Mouse (Mus musculus) adrenal gland, adult 8-10 months (tissue): Measurements from ENCODE around the gene Csnka2ip. TPM values are rescaled to one million over a fixed set of nuclear protein-coding genes. Genes with fewer than 3 reads are reported as not detected.

Source experiments
- DNase-seq: peaks from one replicate; pipeline ENCODE4 v3.0.0; 2022
- total RNA-seq, 4 experiments: library from RNA; stranded (reverse); gene quantifications; 2 replicates each; pipeline ENCODE4 v1.2.4; 2022

The Csnka2ip gene
- total RNA-seq, result not detected

DNA sequence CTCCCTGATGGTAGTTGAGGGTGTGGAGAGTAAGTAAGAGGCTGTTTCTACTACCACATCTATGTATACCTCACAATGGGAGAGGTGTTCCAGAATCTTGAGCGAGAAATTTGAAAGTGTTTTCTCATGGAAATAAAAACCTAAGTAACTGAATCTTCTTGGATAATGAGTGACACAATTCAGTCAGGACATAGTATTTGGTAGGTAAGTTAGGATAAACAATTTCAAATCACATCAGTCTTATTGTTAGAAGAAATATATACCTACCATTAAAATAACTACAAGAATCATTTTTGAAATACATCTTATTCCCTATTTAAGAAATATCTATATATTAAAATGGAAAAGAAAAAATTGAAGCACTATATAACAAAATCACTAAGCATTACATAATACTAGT, at the start of gene Csnka2ip:
TSS of gene Csnka2ip (minus strand) at position 101 of the 400 bp plus-strand sequence.
- DNase-seq, result no peak

GRCm38 (mm10) chr16:64649594-64650290, 47.5 kb upstream of the Csnka2ip start:
- no peak for DNase-seq

DNA sequence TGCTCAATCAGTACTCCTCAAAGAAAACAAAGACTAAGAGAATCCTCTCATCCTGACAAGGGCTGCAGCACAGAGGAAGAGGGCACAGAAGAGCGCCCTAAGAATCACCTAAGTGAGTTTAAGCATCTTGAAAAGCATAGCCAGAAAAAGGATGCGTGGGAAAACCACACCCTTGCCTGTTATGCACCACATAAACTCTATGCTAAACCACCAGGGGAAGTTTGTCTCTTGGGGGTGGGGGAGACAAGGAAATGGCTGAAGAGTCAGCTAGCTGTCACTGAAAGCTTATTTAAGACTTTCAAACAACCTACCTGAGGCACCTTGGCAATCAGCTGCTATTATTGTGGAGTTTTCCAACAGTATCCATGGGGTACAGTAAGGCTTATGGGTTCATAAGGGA, 45.6 kb upstream of the Csnka2ip start:
- no peak for DNase-seq

DNA sequence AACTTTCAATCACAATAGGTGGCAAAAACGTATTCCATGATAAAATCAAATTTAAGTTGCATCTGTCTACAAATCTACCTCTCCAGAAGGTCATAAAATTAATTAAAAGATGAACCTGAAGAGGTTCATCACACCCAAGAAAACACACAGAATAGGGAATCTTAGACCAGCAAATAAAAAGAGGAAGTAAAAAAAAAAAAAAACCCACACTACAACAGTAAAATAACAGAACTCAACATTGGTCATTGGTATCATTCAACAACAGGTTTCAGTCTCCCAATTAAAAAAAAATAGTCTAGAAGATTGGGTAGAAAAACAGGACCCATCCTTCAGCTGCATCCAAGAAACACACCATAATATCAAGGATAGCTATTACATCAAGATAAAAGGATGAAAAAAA, 32.9 kb upstream of the Csnka2ip start:
- no peak for DNase-seq

DNA sequence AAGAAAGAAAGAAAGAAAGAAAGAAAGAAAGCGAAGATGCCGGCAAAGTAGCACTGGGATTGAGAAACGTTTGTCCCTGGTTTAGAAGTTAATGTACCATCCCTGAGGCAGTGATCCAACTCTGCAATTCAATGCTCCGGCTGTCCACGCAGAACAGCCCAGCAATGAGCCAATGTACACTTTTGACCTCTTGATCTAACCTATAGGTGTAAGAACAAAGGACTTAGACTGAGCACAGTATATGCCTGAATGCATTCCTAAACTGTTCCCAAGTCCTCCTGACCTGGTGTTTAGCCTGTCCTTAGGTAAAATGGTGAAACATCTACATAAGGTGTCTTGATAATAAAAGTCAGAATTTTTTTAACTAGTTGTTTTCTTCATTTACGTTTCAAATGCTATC, 17.9 kb upstream of the Csnka2ip start:
- no peak for DNase-seq

- no peak for DNase-seq
Measured at GRCm38 (mm10) chr16:64614648-64615047, 12.4 kb upstream of the Csnka2ip start.

- DNase-seq, result no peak
Measured at GRCm38 (mm10) chr16:64607793-64608192, 5.6 kb upstream of the Csnka2ip start.

- DNase-seq, result no peak
Measured at GRCm38 (mm10) chr16:64586825-64587224, 15.4 kb downstream of the Csnka2ip start.

DNA sequence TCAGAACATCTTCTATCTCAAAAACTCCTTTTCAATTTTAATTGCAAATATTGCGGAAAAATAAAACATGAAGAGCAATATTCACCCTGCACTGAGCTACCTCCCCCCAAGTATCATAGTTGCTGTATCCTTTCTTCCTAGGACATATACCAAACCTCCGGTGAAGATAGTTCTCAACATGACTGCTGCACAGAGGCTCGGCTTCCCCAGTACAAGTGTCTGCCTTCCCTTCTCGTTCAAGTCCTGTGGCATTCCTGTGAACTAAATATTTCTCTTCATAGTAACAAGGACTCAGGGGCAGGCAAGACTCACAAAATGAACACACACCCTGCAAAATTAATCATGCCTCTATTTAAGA, 16.0 kb downstream of the Csnka2ip start:
- no peak for DNase-seq

DNA sequence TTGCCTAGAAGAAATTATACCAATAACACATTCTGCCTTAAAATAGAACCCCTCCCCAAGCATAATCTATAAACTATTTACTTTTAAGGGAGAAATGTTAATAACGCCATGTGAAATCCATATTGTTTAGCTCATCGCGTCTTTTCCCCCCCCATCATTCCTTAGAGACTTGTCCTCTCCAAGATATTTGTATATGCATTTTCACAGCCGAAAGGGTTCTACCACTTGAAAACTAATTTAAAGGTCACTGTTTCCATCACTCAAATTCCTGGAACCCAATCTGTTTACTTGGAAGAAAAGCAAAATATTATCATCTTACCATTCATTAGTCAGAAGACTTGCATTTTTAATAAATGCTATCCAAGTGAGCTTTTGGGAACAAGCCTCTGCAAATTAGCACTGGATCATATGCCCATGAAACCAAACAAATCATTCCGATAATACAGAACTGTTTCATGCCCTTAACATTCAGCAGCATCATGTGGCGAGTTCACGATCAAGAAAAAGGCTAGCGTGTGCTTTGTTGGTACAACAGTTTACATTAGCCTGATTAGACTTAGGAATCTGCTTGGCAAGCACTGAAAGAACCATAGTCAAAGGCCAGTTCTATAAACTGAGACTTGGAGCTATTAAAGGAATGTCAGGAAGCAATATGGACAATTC, 16.5 kb downstream of the Csnka2ip start:
- DNase-seq, result no peak

GRCm38 (mm10) chr16:64584591-64584990, 17.6 kb downstream of the Csnka2ip start:
- DNase-seq, result no peak

DNA sequence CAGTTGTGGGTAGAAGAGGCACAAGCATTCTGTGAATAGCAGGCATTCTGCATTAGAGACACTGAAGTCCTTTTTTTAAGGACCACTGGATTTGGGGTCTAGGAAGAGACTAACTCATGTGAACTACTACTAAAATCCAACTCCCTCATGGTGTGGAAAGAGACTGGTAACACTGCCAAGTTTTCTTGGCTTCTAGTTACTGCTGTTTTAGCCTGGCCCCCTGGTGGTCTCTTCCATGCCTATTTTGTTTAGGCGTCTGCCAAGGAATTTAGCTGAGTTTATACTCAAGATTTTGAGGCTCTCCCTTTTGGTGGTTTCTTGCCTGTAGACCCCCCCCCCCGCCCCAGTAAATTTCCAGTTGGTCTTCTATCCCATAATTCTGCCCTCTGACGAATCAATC, 18.8 kb downstream of the Csnka2ip start:
- no peak for DNase-seq

- DNase-seq, result no peak
Measured at GRCm38 (mm10) chr16:64569496-64569895, 32.7 kb downstream of the Csnka2ip start.

- DNase-seq, result no peak
Measured at GRCm38 (mm10) chr16:64563081-64563480, 39.1 kb downstream of the Csnka2ip start.

DNA sequence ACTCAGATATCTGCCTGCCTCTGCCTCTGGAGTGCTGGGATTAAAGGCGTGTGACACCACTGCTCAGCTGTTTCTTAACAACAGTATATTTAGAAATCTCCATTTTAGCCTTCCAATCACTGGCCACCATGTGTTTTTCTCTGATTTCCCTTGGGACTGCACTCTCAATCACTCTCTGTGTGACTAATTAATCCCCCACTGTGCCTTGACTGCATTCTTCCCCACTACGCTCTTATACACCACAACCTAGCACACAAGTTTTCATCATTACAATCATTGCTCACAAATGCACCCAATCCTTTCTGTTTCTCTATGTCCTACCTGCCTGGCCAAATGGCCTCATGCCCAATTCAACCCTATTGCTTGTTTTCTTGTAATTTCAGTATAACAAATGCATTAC, 43.7 kb downstream of the Csnka2ip start:
- no peak for DNase-seq

- no peak for DNase-seq
Measured at GRCm38 (mm10) chr16:64526883-64527282, 75.3 kb downstream of the Csnka2ip start.

DNA sequence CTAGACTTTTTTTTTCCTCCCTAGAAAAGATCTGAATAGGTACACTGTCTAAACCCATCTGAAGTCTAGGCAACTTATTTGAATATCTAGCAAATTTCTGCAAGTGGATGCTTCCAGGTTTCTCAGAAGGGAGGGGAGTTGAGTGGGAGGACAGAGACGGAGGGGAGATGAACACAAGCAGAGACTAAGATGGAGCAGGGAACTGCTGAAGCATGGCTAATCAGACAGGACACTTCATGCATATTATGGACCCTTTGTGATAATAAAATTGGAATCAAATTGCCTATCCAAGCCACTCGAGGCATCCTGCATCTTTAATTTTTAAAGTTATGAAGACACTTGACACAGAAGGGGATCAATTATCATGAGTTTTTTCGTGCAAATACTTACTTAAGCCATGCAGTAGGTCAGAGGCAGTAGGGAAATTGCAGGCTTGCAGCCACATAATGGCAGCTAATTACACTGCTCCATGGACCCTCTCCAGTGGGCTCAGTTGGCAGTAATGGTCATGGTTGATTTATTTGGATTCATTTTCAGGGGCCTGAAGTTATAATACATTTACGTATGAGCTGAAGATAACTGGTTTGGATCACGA, 78.1 kb downstream of the Csnka2ip start:
- no peak for DNase-seq

DNA sequence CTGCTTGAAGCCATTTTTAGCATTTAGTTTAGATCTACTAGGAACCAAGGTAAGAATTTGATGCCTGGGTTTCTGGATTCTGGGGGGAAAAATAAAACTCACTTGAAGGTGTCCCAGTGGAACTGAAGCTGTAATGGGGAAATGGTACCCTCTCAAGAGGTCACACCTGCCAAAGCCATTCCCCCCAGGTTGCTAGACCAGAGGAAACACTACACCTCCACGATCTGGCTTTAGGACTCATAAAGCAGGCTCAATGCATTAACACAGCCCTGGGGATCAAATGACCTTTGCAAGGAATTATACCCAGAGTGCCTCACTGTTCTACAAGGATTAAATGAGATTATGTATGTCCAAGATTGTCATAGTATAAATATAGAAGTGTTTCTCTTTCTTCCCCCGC, 88.8 kb downstream of the Csnka2ip start:
- DNase-seq, result no peak

Other genes with a start within 250 kb of the Csnka2ip start
- 10 to 100 TPM; 24.3 to 36.3 (median 27.4) TPM for gene 4930453N24Rik, start 168.8 kb upstream of the Csnka2ip start, total RNA-seq
- gene Zfp654, start 249.2 kb upstream of the Csnka2ip start, total RNA-seq, result 10 to 100 TPM; 20.0 to 27.8 (median 26.1) TPM
- gene Cggbp1, start 249.6 kb upstream of the Csnka2ip start, total RNA-seq, result 100 to 1,000 TPM; 116 to 152 (median 136) TPM